Mouse (Mus musculus) megakaryocyte, embryonic 14.5 days (primary cell): ENCODE results near the gene Palb2.

Experiments used
- FLI1 ChIP-seq: IDR thresholded peaks from 2 replicates; pipeline ENCODE4 v1.6.1; 2012; ENCODE audit warnings: low read length, inconsistent platforms, mixed read lengths
- GATA1 ChIP-seq: IDR thresholded peaks from 3 replicates; pipeline ENCODE4 v1.6.1; 2012; ENCODE audit warnings: mixed read lengths, low read length, inconsistent platforms, borderline replicate concordance

- no peak for TF ChIP-seq GATA1
- TF ChIP-seq FLI1 = no peak
Observed at GRCm38 (mm10) chr7:122098009-122098408, 34.8 kb downstream of the Palb2 start.
